Mouse (Mus musculus) forebrain, embryonic 10.5 days (tissue): ENCODE results near the gene Cacna1i. TPM values are rescaled to one million over a fixed set of nuclear protein-coding genes. Genes with fewer than 3 reads are reported as not detected.

Experiments used
- DNase-seq: peaks from one replicate; pipeline ENCODE4 v3.0.0-alpha.2; 2017; ENCODE audit warnings: low spot score; ENCODE audit errors: extremely low spot score
- H3K27ac ChIP-seq: fragments of 300-500 bp; sonication (generic); 2 replicates; pipeline ENCODE4 v1.5.1; 2016; ENCODE audit warnings: mild to moderate bottlenecking
- H3K27me3 ChIP-seq: fragments of 300-500 bp; sonication (generic); 2 replicates; pipeline ENCODE4 v1.6.1; 2016; ENCODE audit warnings: mild to moderate bottlenecking; ENCODE audit not compliant: poor library complexity, severe bottlenecking
- H3K36me3 ChIP-seq: fragments of 300-500 bp; sonication (generic); replicated peaks from 2 replicates; pipeline ENCODE4 v1.6.1; 2016; ENCODE audit warnings: mild to moderate bottlenecking, moderate library complexity
- H3K4me1 ChIP-seq: fragments of 300-500 bp; sonication (generic); 2 replicates; pipeline ENCODE4 v1.6.1; 2016
- H3K4me3 ChIP-seq: fragments of 300-500 bp; sonication (generic); 2 replicates; pipeline ENCODE4 v1.5.1; 2016; ENCODE audit warnings: mild to moderate bottlenecking, moderate library complexity
- H3K9me3 ChIP-seq: fragments of 300-500 bp; sonication (generic); 2 replicates; pipeline ENCODE4 v1.6.1; 2016; ENCODE audit warnings: mild to moderate bottlenecking, moderate library complexity
- WGBS: fragments of 180-500 bp; shearing (Covaris S2); methylation state at CpG from one replicate; pipeline ENCODE4 v1.1.7; 2016; 5-methylcytosine and 5-hydroxymethylcytosine counted together
- polyA plus RNA-seq: library from polyadenylated mRNA; unstranded; fragments of >200 nt; fragmentation: Nextera tagmentation; extraction: Ambion mirVana; gene quantifications from 2 replicates; pipeline ENCODE4 v1.2.1, GENCODE M21; 2016

Cacna1i gene
- 0.02 and 0.04 TPM in 2 replicates for polyA plus RNA-seq

- H3K27me3 ChIP-seq: peaks cover 99% of the 10 kb centered on the region
- no peak for DNase-seq
- no peak within 1 kb of the TSS for H3K27ac ChIP-seq
- no peaks in the 10 kb centered on the region for H3K9me3 ChIP-seq
- peaks cover 39% of the 10 kb centered on the region for H3K4me1 ChIP-seq
- H3K36me3 ChIP-seq: no peaks in the 10 kb centered on the region
- H3K4me3 ChIP-seq: peak within 1 kb of the TSS; percentile 59
- WGBS: under 1% methylated on average over 50 of the region's 50 CpGs
Measured at GRCm38 (mm10) chr15:80286851-80287415, at the start of gene Cacna1i. Cacna1i (plus strand) TSS chr15:80287238.

GRCm38 (mm10) chr15:80248135-80248534, 38.9 kb upstream of the Cacna1i start:
- no peak for DNase-seq
- H3K4me3 ChIP-seq: no peak overlapping the region
- H3K4me1 ChIP-seq: peaks cover 6% of the 10 kb centered on the region
- WGBS: 96% methylated on average over 12 of the region's 12 CpGs
- H3K36me3 ChIP-seq: peaks cover 94% of the 10 kb centered on the region
- H3K9me3 ChIP-seq: no peaks in the 10 kb centered on the region
- no peak overlapping the region for H3K27ac ChIP-seq
- no peaks in the 10 kb centered on the region for H3K27me3 ChIP-seq

GRCm38 (mm10) chr15:80248596-80248995, 38.4 kb upstream of the Cacna1i start:
- H3K4me1 ChIP-seq: peaks cover 11% of the 10 kb centered on the region
- H3K36me3 ChIP-seq: peaks cover 90% of the 10 kb centered on the region
- no peak for DNase-seq
- WGBS: 94% methylated on average over 1 of the region's 1 CpGs
- no peaks in the 10 kb centered on the region for H3K27me3 ChIP-seq
- H3K9me3 ChIP-seq: no peaks in the 10 kb centered on the region
- no peak overlapping the region for H3K4me3 ChIP-seq
- H3K27ac ChIP-seq: no peak overlapping the region

GRCm38 (mm10) chr15:80249672-80250071, 37.4 kb upstream of the Cacna1i start:
- Histone ChIP-seq H3K36me3 (peaks cover 79% of the 10 kb centered on the region), H3K9me3 (no peaks in the 10 kb centered on the region)
- 98% methylated on average over 10 of the region's 10 CpGs for WGBS

GRCm38 (mm10) chr15:80250586-80250985, 36.5 kb upstream of the Cacna1i start:
- peaks cover 23% of the 10 kb centered on the region for H3K4me1 ChIP-seq
- WGBS: 95% methylated on average over 6 of the region's 6 CpGs
- no peak for DNase-seq
- no peaks in the 10 kb centered on the region for H3K27me3 ChIP-seq
- peaks cover 72% of the 10 kb centered on the region for H3K36me3 ChIP-seq
- H3K27ac ChIP-seq: no peak overlapping the region
- no peaks in the 10 kb centered on the region for H3K9me3 ChIP-seq
- no peak overlapping the region for H3K4me3 ChIP-seq

More at GRCm38 (mm10) chr15:80249672-80250071, 37.4 kb upstream of the Cacna1i start:
- Histone ChIP-seq H3K27ac (no peak overlapping the region), H3K4me3 (no peak overlapping the region), H3K27me3 (no peaks in the 10 kb centered on the region), H3K4me1 (peaks cover 21% of the 10 kb centered on the region)
- no peak for DNase-seq

GRCm38 (mm10) chr15:80253530-80253929, 33.5 kb upstream of the Cacna1i start:
- Histone ChIP-seq H3K36me3 (peaks cover 70% of the 10 kb centered on the region), H3K9me3 (no peaks in the 10 kb centered on the region), H3K27me3 (no peaks in the 10 kb centered on the region), H3K27ac (peak overlapping the region; percentile 100), H3K4me1 (peaks cover 46% of the 10 kb centered on the region), H3K4me3 (peak overlapping the region; percentile 100; the same call in 1 of the 2 replicates)
- no peak for DNase-seq
- 44% methylated on average over 2 of the region's 2 CpGs for WGBS

GRCm38 (mm10) chr15:80254207-80254606, 32.8 kb upstream of the Cacna1i start:
- peak overlapping the region; percentile 100 for H3K27ac ChIP-seq
- H3K9me3 ChIP-seq: no peaks in the 10 kb centered on the region
- no peak for DNase-seq
- no peaks in the 10 kb centered on the region for H3K27me3 ChIP-seq
- H3K4me3 ChIP-seq: peak overlapping the region; percentile 100
- peaks cover 53% of the 10 kb centered on the region for H3K4me1 ChIP-seq
- 61% methylated on average over 6 of the region's 6 CpGs for WGBS
- peaks cover 70% of the 10 kb centered on the region for H3K36me3 ChIP-seq

GRCm38 (mm10) chr15:80254847-80255645, 32.0 kb upstream of the Cacna1i start, which contains the start of gene Atf4:
Atf4 (plus strand) TSS chr15:80255184.
- 0% methylated on average over 62 of the region's 62 CpGs for WGBS
- peak; percentile 98 for DNase-seq
- peaks cover 57% of the 10 kb centered on the region for H3K4me1 ChIP-seq
- peak within 1 kb of the TSS; percentile 100 for H3K4me3 ChIP-seq
- H3K27ac ChIP-seq: peak within 1 kb of the TSS; percentile 100
- peaks cover 70% of the 10 kb centered on the region for H3K36me3 ChIP-seq
- no peaks in the 10 kb centered on the region for H3K27me3 ChIP-seq
- H3K9me3 ChIP-seq: no peaks in the 10 kb centered on the region

- 0% methylated on average over 51 of the region's 51 CpGs for WGBS
- peak; percentile 80 for DNase-seq
- H3K27ac ChIP-seq: peak overlapping the region; percentile 100
- H3K27me3 ChIP-seq: no peaks in the 10 kb centered on the region
- peak overlapping the region; percentile 100 for H3K4me3 ChIP-seq
- peaks cover 60% of the 10 kb centered on the region for H3K4me1 ChIP-seq
- peaks cover 70% of the 10 kb centered on the region for H3K36me3 ChIP-seq
- no peaks in the 10 kb centered on the region for H3K9me3 ChIP-seq
Measured at GRCm38 (mm10) chr15:80255646-80256121, 31.4 kb upstream of the Cacna1i start.

GRCm38 (mm10) chr15:80256242-80256641, 30.8 kb upstream of the Cacna1i start:
- H3K36me3 ChIP-seq: peaks cover 70% of the 10 kb centered on the region

GRCm38 (mm10) chr15:80256656-80257601, 30.1 kb upstream of the Cacna1i start:
- peaks cover 64% of the 10 kb centered on the region for H3K4me1 ChIP-seq

More at GRCm38 (mm10) chr15:80256242-80256641, 30.8 kb upstream of the Cacna1i start:
- Histone ChIP-seq H3K4me3 (peak overlapping the region; percentile 100), H3K27ac (peak overlapping the region; percentile 100), H3K27me3 (no peaks in the 10 kb centered on the region), H3K4me1 (peaks cover 64% of the 10 kb centered on the region), H3K9me3 (no peaks in the 10 kb centered on the region)
- peak; percentile 30 for DNase-seq
- 20% methylated on average over 16 of the region's 16 CpGs for WGBS

More at GRCm38 (mm10) chr15:80256656-80257601, 30.1 kb upstream of the Cacna1i start:
- H3K36me3 ChIP-seq: peaks cover 67% of the 10 kb centered on the region
- H3K4me3 ChIP-seq: peak overlapping the region; percentile 100
- no peaks in the 10 kb centered on the region for H3K9me3 ChIP-seq
- WGBS: 72% methylated on average over 12 of the region's 12 CpGs
- no peaks in the 10 kb centered on the region for H3K27me3 ChIP-seq
- DNase-seq: no peak
- H3K27ac ChIP-seq: peak overlapping the region; percentile 100
